Mouse (Mus musculus): ENCODE results near the gene Tcf7l2.

- TF ChIP-seq GATA1 (IDR thresholded peaks at IDR 0.05; ENCODE audit: low read length) = no peak
- no peak for TF ChIP-seq TAL1 (IDR thresholded peaks at IDR 0.05; ENCODE audit: low read length)
Measured at GRCm38 (mm10) chr19:55743557-55744441, 2.2 kb downstream of the Tcf7l2 start.
